Mouse (Mus musculus) heart, adult 2 months (tissue): ENCODE results near the gene Limk1.

Source experiments
- CTCF ChIP-seq: fragments of 200-600 bp; IDR thresholded peaks from 2 replicates; pipeline ENCODE4 v1.8.1; 2022; ENCODE audit warnings: antibody characterized with exemption, mild to moderate bottlenecking, moderate library complexity
- EP300 ChIP-seq: fragments of 200-500 bp; IDR thresholded peaks from 2 replicates; pipeline ENCODE4 v1.6.1; 2011; ENCODE audit warnings: low read depth, low read length, control low read depth; ENCODE audit not compliant: insufficient read depth

GRCm38 (mm10) chr5:134644643-134645118, 43.7 kb downstream of the Limk1 start:
- TF ChIP-seq CTCF (no peak), EP300 (no peak)
